Mouse (Mus musculus): ENCODE data around the gene Sgcd. TPM values are rescaled to one million over a fixed set of nuclear protein-coding genes. Genes with fewer than 3 reads are reported as not detected.
A peak's percentile ranks its signal among the peaks of the same experiment; 100 is the strongest.

Gene Sgcd
- total and polyA plus RNA-seq, 3 experiments = 0.38 to 2.4 (median 0.43) TPM

DNA sequence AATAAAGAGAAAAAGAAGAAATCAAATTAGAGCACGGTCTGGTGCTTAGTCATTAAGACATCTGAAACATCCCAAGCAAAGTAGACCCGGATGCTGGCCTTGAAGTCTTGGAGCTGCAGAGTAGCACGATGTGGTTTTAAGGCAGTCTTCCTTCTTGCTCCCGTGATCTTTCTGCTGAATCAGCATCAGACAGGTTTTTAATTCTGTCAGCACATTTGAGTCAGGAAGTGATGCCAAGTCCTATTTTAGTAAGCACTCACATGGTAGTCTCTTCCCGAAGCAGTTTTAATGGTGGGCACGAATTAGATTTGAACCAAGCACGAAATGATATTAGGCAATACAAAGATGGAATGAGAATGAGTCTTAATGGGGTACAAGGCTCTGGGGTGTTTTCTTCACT, 789.7 kb downstream of the Sgcd start:
- H3K36me3 ChIP-seq (replicated peaks in 1 of 2; ENCODE audit: control insufficient read depth in 1 of 2, insufficient read depth in 1 of 2, low read length in 1 of 2) = no peaks in the 10 kb centered on the region
- H3K4me1 ChIP-seq (ENCODE audit: control insufficient read depth in 1 of 2, insufficient read depth in 2 of 2) = peaks cover 0 to 7% of the 10 kb centered on the region in 2 experiments; a peak in 1 of 4 replicates
- dilution Hi-C loops (cut with MboI; ENCODE audit: extremely low pct_ligation_motif_present, extremely low pct_unique_long_range_greater_than_20kb, low sequenced_read_pairs) = no loop called here
- H3K27me3 ChIP-seq (replicated peaks) = no peaks in the 10 kb centered on the region
- no peaks in the 10 kb centered on the region for H3K9me3 ChIP-seq (replicated peaks; ENCODE audit: low read length)
- in situ Hi-C loops (cut with MboI; ENCODE audit: low pct_ligation_motif_present, low pct_unique_long_range_greater_than_20kb, low sequenced_read_pairs) = no loop called here
- no peak overlapping the region for H3K4me2 ChIP-seq (ENCODE audit: insufficient read depth, low read depth, poor library complexity, severe bottlenecking)
- DNase-seq (ENCODE audit: extremely low read depth) = no peak
- no peak overlapping the region for H3K9ac ChIP-seq (ENCODE audit: insufficient read depth, low read depth)
- H3K79me2 ChIP-seq (replicated peaks; ENCODE audit: control insufficient read depth, extremely low read depth, insufficient read depth, poor library complexity, severe bottlenecking) = no peaks in the 10 kb centered on the region
- TF ChIP-seq IRF4 (IDR thresholded peaks at IDR 0.05; ENCODE audit: low read depth, low read length) (no peak), MAFK (IDR thresholded peaks at IDR 0.05; ENCODE audit: insufficient replicate concordance, low read length) (peak; percentile 91)
- no peak overlapping the region for H3K4me3 ChIP-seq (replicated peaks in 1 of 3; ENCODE audit: low read depth in 2 of 3, low read length in 2 of 3, poor library complexity in 1 of 3)
- H3K27ac ChIP-seq (ENCODE audit: insufficient read depth, low read depth) = no peak overlapping the region

DNA sequence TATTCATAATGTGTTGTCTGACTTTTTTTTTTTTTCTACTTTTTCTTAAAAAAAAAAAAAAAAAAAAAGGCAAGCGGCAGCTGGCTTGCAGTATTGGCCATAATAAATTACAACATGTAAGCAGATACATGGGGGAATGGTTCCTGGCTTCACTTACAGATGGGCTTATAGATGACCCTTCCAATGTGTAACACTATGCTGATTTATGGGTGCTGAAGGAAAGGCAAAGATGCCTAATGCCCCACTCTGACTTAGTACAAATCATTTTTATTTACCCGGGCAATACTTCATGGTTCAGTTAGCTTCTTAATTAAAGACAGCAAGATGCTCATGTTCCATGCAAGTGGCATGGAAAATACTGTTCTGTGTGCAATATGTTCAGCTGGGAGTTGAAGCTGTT, 800.2 kb downstream of the Sgcd start:
- no peaks in the 10 kb centered on the region for H3K79me2 ChIP-seq (replicated peaks; ENCODE audit: control insufficient read depth, extremely low read depth, insufficient read depth, poor library complexity, severe bottlenecking)
- no peaks in the 10 kb centered on the region for H3K27me3 ChIP-seq (replicated peaks)
- in situ Hi-C loops (cut with MboI; ENCODE audit: low pct_ligation_motif_present, low pct_unique_long_range_greater_than_20kb, low sequenced_read_pairs) = no loop called here
- no peaks in the 10 kb centered on the region for H3K9me3 ChIP-seq (replicated peaks; ENCODE audit: low read length)
- H3K4me1 ChIP-seq (ENCODE audit: control insufficient read depth in 1 of 2, insufficient read depth in 2 of 2) = no peaks in the 10 kb centered on the region
- DNase-seq (ENCODE audit: extremely low read depth) = no peak
- TF ChIP-seq GABPA (IDR thresholded peaks at IDR 0.05; ENCODE audit: insufficient replicate concordance, low read depth, low read length) = no peak
- no peak overlapping the region for H3K27ac ChIP-seq (ENCODE audit: insufficient read depth, low read depth)
- no peak overlapping the region for H3K4me2 ChIP-seq (ENCODE audit: insufficient read depth, low read depth, poor library complexity, severe bottlenecking)
- no peaks in the 10 kb centered on the region for H3K36me3 ChIP-seq (replicated peaks in 1 of 2; ENCODE audit: control insufficient read depth in 1 of 2, insufficient read depth in 1 of 2, low read length in 1 of 2)
- no peak overlapping the region for H3K9ac ChIP-seq (ENCODE audit: insufficient read depth, low read depth)
- H3K4me3 ChIP-seq (replicated peaks in 1 of 3; ENCODE audit: low read depth in 2 of 3, low read length in 2 of 3, poor library complexity in 1 of 3) = no peak overlapping the region
- dilution Hi-C loops (cut with MboI; ENCODE audit: extremely low pct_ligation_motif_present, extremely low pct_unique_long_range_greater_than_20kb, low sequenced_read_pairs) = no loop called here

GRCm38 (mm10) chr11:47174977-47175376, 813.8 kb downstream of the Sgcd start:
- H3K4me1 ChIP-seq (ENCODE audit: control insufficient read depth in 1 of 2, insufficient read depth in 2 of 2) = no peaks in the 10 kb centered on the region
- H3K4me3 ChIP-seq (replicated peaks in 1 of 3; ENCODE audit: low read depth in 2 of 3, low read length in 2 of 3, poor library complexity in 1 of 3) = no peak overlapping the region
- no peaks in the 10 kb centered on the region for H3K79me2 ChIP-seq (replicated peaks; ENCODE audit: control insufficient read depth, extremely low read depth, insufficient read depth, poor library complexity, severe bottlenecking)
- TF ChIP-seq POLR2AphosphoS2 (IDR thresholded peaks at IDR 0.05; ENCODE audit: low read depth, low read length) = no peak
- TF ChIP-seq MAFK (IDR thresholded peaks at IDR 0.05; ENCODE audit: insufficient replicate concordance, low read length) = peak; percentile 89
- no peaks in the 10 kb centered on the region for H3K27me3 ChIP-seq (replicated peaks)
- in situ Hi-C loops (cut with MboI; ENCODE audit: low pct_ligation_motif_present, low pct_unique_long_range_greater_than_20kb, low sequenced_read_pairs) = no loop called here
- H3K9ac ChIP-seq (ENCODE audit: insufficient read depth, low read depth) = no peak overlapping the region
- dilution Hi-C loops (cut with MboI; ENCODE audit: extremely low pct_ligation_motif_present, extremely low pct_unique_long_range_greater_than_20kb, low sequenced_read_pairs) = no loop called here
- H3K36me3 ChIP-seq (replicated peaks in 1 of 2; ENCODE audit: control insufficient read depth in 1 of 2, insufficient read depth in 1 of 2, low read length in 1 of 2) = no peaks in the 10 kb centered on the region
- H3K4me2 ChIP-seq (ENCODE audit: insufficient read depth, low read depth, poor library complexity, severe bottlenecking) = no peak overlapping the region
- no peak overlapping the region for H3K27ac ChIP-seq (ENCODE audit: insufficient read depth, low read depth)
- DNase-seq (ENCODE audit: extremely low read depth) = no peak
- no peaks in the 10 kb centered on the region for H3K9me3 ChIP-seq (replicated peaks; ENCODE audit: low read length)

DNA sequence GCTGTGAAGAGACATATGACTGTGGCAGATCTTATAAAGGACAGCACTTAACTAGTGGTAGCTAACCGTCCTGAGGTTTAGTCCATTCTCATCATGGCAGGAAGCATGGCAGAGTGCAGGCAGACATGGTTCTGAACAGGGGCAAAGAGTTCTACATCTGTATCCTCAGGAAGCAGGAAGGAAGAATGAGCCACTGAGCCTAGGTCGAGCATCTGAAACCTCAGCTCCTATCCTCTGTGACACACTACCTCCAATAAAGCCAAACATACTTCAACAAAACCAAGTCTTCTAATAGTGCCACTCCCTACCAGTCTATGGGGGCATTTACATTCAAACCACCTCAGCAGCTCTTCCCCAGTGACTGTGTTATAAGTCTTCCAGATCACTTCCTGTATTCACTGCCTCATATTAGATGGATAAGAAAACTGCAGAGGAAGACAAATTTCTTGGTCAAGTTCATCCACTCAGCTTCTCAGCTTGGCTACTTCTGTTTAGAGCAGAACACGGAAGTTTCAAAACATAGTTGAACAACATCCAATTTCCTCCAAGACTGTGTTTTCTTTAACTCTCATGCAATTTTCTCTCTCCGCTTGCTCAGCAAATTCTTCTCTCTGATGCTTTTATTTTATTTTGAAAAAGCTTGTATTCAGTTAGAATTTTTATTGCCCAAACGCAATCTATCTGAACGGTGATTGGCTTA, 817.7 kb downstream of the Sgcd start:
- in situ Hi-C loops (cut with MboI; ENCODE audit: low pct_ligation_motif_present, low pct_unique_long_range_greater_than_20kb, low sequenced_read_pairs) (no loop called here), dilution Hi-C loops (cut with MboI; ENCODE audit: extremely low pct_ligation_motif_present, extremely low pct_unique_long_range_greater_than_20kb, low sequenced_read_pairs) (no loop called here)
- Histone ChIP-seq H3K27ac (ENCODE audit: insufficient read depth, low read depth) (no peak overlapping the region), H3K9me3 (replicated peaks; ENCODE audit: low read length) (no peaks in the 10 kb centered on the region), H3K4me1 (ENCODE audit: control insufficient read depth in 1 of 2, insufficient read depth in 2 of 2) (no peaks in the 10 kb centered on the region), H3K4me3 (replicated peaks in 1 of 3; ENCODE audit: low read depth in 2 of 3, low read length in 2 of 3, poor library complexity in 1 of 3) (no peak overlapping the region), H3K79me2 (replicated peaks; ENCODE audit: control insufficient read depth, extremely low read depth, insufficient read depth, poor library complexity, severe bottlenecking) (no peaks in the 10 kb centered on the region), H3K9ac (ENCODE audit: insufficient read depth, low read depth) (no peak overlapping the region), H3K4me2 (ENCODE audit: insufficient read depth, low read depth, poor library complexity, severe bottlenecking) (no peak overlapping the region), H3K36me3 (replicated peaks in 1 of 2; ENCODE audit: control insufficient read depth in 1 of 2, insufficient read depth in 1 of 2, low read length in 1 of 2) (no peaks in the 10 kb centered on the region), H3K27me3 (replicated peaks) (no peaks in the 10 kb centered on the region)
- no peak for TF ChIP-seq RAD21 (IDR thresholded peaks at IDR 0.05; ENCODE audit: low read depth, low read length)
- TF ChIP-seq TBP (conservative IDR thresholded peaks at IDR 0.05; ENCODE audit: low read depth, low read length) = no peak
- TF ChIP-seq MAFK (IDR thresholded peaks at IDR 0.05; ENCODE audit: insufficient replicate concordance, low read length) = no peak
- TF ChIP-seq ZC3H11A (IDR thresholded peaks at IDR 0.05; ENCODE audit: low read depth, low read length) = no peak
- no peak for TF ChIP-seq USF2 (conservative IDR thresholded peaks at IDR 0.05; ENCODE audit: low read depth, low read length)
- TF ChIP-seq SMC3 (IDR thresholded peaks at IDR 0.05; ENCODE audit: low read depth, low read length) = no peak
- no peak for TF ChIP-seq CHD2 (IDR thresholded peaks at IDR 0.05; ENCODE audit: low read length)
- no peak for TF ChIP-seq USF1 (IDR thresholded peaks at IDR 0.05; ENCODE audit: low read depth, low read length)
- TF ChIP-seq GABPA (IDR thresholded peaks at IDR 0.05; ENCODE audit: insufficient replicate concordance, low read depth, low read length) = no peak
- no peak for TF ChIP-seq KAT2A (IDR thresholded peaks at IDR 0.05; ENCODE audit: insufficient replicate concordance, low read length)
- TF ChIP-seq ZNF384 (IDR thresholded peaks at IDR 0.05; ENCODE audit: low read depth, low read length) = no peak
- TF ChIP-seq MAZ (IDR thresholded peaks at IDR 0.05; ENCODE audit: low read depth, low read length) = no peak
- DNase-seq (ENCODE audit: extremely low read depth) = no peak
